Mouse (Mus musculus): Measurements from ENCODE around the gene Nfe2l1.

DNA sequence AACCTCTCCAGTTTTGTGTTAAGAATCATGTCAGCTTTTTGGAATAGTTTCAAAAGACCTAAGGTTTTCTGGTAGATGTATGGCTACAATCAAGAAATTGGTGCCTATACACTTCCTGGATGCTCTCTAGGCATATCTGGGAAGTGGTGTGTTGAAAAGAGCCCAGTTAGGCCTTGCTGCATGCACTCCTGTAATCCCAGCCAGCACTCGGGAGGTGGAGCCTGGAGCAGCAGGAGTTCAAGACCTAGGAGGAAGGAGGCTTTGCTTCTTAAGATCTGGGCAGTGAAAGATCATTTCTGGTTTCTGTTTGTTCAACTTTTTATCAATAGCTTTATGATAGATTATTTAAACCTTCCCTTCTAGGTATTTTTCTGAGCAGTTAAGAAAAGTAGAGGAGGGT is 39.1 kb downstream of the Nfe2l1 start:
- TF ChIP-seq EP300 (IDR thresholded peaks at IDR 0.05; ENCODE audit: low read depth) (no peak), CTCF (IDR thresholded peaks at IDR 0.05; ENCODE audit: low read depth) (no peak)

Data from heart, postnatal 0 days (tissue).